Mouse (Mus musculus): Measurements from ENCODE around the gene Ikzf1.

Ikzf1 gene

DNA sequence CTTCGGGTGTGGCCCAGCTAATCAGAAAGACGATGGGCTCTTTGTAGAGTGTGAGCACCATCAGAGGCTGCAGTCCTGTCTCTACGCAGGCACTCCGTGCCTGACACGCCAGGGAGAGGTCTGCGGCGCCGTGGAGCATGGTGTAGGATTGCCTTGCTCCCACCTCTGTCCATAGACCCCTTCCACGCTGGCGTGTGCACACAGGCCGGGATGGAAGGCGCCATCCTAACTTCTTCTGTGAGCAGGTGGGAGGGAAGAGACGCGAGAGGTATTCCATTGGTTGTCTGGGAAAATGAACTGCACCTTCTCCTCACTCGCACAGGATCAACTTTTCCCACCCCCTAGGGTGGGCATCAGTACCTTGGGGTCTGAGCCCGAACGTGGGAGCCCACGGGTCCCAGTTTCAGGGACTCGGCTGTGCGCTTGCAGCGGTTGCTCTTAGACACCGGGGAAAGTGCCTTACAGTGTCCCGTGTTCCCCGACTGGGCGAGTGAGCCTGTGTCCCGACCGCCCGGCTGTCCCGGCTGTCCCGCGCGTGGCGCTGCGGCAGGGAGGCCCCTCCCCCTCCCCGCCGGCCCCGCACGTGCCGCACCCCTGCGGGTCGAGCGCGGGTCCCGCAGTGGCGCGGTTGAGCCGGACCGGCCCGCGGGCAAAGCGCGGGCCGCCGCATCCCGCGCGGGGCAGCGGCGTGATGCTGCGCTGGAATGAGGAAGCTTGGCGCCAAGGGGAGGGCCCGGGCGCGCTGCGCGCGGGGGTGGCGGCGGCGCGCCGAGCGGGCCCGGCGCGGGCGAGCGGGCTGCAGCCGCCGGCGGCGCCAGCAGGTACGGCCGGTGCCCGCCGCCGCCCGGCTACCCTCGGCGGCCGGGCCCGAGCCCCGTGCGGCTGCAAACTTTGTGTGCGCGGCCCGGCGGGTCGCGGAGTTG is at the start of gene Ikzf1:
TSS of gene Ikzf1 (plus strand) at position 74 of the 923 bp plus-strand sequence.
- no peak for DNase-seq (ENCODE audit: low spot score in 2 of 2)

DNA sequence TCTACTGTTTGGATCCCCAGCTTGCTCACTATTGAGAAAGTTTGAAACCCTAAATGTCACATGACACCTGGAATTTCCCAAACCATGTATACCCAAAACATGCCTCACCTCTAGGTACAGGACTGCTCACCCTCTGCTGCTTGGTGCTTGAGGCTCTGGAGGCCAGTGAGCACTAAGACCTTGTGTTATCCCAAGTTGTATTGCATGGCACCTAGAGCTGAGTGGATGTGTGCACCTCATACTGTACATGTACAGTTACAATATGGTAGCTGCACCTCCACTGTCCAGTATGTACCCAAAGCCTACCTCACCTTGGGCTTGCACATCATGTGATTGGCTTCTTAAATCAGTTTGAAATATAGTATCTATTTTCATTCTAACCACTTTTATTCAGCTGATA is 40.5 kb upstream of the Ikzf1 start:
- DNase-seq (ENCODE audit: low spot score in 2 of 2): no peak

DNA sequence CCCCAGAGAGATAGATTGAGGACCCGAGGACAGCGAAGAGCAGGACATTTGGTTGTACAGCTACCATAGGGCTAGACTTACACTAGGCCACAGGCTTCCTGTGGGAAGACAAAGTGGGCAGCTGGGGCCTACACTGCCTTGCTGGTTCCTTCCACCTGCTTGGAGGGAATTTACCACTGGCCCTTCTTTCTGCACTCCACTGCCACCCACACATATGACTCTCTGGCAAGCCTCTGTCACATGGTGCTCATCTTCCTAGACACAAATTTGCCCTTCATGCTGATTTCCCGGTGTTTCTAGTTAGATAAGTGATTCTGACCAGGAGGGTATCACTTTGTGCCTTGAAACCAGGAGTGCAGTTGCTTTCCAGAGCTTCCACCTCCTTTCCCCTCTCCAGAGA is 28.4 kb upstream of the Ikzf1 start:
- no peak for DNase-seq (ENCODE audit: low spot score in 2 of 2)

DNA sequence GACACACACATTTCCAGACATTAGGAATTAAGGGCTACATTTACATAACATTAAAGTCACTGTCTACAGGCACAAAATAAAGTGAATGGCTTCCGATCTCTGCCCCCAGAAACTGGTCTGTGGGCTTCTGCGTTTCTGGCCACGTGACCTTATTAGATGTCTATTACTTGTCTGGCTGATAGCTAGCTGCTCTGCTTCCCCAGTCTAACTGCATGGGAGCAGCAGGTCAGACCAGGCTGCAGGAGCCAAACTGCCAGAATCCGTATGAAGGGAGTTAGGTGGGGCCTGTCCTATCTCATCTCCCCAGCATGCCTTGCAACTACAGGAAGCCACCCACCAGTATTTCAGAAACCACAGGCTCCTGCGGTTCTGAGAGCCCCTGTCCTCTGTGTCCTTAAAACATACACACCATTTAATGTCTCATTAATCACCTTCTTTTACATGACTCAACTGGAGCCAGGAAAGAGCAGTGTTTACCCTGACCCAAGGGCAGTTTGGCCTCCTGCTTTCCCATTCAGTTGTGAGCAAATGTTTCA is 27.7 kb upstream of the Ikzf1 start:
- no peak for DNase-seq (ENCODE audit: low spot score in 2 of 2)

DNA sequence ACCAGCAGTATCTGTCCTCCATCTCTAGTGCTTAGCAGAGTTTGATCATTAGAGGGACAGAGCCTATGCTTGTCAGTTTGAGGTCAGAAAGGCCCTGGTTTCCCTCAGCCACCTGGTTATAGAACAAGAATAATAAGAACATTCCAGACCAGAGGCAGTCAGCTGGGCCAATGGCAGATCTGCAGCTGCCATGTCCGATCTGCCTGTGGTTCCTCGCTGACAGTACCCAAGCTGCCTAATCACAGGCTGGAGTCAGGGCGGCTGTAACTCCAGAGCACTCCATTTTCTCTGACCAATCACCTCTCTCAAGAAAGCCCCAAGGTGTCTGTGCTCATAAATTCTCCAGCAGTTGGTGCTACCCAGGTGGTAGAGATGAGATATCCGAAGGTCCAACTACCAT is 27.2 kb upstream of the Ikzf1 start:
- no peak for DNase-seq (ENCODE audit: low spot score in 2 of 2)

DNA sequence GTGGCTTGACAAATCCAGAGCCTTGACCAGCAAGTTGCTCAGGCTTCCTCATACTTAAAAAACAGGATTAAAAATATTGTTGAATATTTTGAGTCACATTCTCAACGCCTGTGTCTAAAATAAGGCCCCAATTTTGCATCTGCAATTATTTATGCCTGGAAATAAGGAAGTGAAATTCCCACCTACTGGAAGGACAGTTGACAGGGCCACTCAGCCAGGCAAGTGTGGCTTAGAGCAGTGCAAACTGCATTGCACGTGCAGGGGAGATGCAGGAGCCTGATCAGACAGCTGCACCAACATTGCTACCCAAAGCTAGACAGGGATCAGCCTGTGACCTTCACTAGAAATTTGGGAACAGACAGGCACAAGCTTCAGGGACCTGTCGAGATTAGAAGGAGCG is 26.0 kb upstream of the Ikzf1 start:
- DNase-seq (ENCODE audit: low spot score in 2 of 2): no peak

DNA sequence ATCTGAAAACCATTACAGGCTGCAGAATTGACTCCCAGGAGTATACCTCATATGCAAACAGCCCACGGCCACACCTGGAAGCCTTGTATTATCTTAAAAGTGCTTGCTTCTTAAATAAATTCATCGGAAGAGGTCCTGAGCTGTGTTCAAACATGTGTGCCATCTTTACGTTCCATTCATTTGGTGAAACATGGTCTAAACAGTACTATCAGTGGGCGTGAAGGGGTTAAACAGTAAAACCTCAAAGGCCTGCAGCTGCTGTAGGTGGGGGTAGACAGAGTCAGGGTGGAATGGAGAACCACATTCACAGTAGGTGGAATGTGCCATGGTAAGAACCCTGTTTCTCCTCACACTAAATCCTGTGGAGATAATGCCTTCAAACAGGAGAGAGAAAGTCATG is 24.2 kb upstream of the Ikzf1 start:
- no peak for DNase-seq (ENCODE audit: low spot score in 2 of 2)

DNA sequence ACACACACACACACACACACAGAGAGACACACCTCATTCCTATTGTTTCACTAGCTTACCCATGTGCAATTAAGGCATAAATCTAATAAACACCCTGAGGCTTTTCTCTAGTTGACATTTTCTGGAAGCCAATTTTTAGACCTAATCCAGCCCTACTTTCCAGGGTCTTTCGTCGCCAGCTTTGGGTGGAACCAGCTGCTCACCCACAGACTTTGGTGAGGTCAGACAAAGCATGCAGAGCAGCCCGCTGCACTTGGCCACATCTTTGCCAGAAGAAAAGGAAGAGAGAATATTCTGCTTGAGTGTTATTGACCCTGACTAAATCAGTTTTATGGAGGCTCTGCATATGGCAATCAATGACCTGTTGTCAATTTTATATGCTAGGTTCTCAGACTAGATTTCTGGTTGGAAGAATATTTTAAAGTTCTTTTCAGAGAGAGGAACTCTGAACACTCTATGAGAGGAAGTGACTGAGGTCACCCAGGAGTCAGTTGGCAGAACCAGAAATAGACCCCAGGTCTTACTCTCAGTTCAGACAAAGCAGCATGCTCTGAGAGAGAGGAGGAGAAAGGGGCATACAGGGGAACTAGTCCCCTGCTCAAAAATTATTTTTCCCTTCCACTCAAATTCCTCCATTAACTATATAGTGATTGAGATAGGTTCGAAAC is 17.4 kb upstream of the Ikzf1 start:
- no peak for DNase-seq (ENCODE audit: low spot score in 2 of 2)

DNA sequence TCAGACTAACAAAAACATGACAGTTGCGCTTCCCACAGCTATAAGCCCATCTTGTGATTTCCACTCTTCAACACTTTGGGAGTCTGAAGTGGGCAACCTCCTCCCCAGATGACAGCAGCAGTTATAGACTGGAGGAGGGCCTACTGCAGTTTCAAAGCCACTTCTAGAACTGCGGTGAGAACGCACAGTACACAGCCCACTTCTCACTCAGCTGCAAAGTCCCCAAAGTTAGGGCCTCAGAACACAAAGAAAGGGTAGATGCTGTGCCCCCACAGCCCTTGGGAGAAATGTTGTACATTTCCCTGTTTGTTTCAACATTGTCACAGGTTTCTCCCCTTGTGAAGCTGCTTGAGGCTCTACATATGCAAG is 16.9 kb upstream of the Ikzf1 start:
- DNase-seq (ENCODE audit: low spot score in 2 of 2): no peak

DNA sequence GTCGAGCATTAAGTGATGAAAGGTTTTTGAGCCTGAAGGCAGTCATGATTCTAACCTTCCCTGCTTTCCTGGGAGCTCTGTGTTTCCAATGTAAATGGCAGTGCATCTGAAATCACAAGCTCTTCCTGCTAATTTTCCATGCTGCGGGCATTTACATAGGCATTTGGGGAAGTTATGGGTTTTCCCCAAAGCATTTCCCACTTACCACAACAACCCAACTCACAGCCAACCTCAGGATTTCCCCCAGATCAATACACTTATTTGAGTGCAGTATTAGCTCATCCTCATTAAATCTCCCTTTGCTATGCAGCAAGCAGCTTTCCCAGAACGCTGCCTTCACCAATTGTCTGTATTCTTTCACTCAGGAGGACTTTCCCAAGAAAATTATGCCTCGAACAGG is 11.8 kb upstream of the Ikzf1 start:
- no peak for DNase-seq (ENCODE audit: low spot score in 2 of 2)

DNA sequence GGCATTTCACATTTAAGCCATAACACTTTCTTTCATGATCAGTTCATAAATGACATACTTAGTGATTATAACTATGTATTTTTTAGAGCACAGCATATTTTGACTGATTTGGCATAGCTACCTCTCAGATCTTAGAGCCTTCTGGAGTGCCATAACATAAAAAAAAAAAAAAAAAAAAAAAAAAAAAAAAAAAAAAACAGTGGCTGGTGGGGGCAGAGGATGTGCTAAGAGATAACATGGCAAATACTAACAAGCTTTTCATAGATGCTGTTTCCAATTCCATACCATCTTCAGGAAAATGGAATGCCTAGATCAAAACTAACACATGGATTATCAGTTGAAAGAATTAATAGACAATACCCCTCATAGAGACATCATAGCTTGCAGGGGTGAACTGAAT is 9.7 kb upstream of the Ikzf1 start:
- no peak for DNase-seq (ENCODE audit: low spot score in 2 of 2)

DNA sequence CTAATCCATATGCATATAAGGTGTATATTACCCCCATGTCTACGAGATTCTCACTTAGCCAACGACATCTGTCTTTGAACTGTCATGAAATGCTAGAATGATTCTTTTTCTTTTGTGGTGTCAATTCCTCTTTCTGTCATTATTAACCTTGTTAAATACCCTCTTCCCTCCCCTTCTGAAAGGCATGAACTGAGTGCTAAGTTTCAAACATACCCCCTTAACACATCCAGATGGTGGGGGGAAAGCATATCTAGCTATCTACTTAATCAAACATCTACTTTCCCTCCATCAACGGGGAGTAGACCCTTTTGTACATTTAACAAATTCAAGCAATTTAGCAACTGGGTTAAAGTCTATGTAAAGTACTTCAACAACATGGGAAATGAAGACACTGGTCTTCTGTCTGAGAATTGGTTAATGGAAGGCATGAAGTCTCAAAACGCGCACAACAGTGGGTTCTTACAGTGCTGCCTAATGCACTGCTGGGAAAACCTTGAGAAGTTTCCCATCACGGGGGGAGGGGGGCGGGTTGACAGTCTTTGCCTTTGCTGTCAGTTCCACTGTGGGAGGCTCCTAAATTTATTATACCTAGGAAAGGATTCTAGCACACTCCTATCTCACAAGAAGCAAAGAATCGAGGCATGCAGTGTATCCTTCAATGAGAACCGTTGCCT is 8.6 kb upstream of the Ikzf1 start:
- DNase-seq (ENCODE audit: low spot score in 2 of 2): no peak

DNA sequence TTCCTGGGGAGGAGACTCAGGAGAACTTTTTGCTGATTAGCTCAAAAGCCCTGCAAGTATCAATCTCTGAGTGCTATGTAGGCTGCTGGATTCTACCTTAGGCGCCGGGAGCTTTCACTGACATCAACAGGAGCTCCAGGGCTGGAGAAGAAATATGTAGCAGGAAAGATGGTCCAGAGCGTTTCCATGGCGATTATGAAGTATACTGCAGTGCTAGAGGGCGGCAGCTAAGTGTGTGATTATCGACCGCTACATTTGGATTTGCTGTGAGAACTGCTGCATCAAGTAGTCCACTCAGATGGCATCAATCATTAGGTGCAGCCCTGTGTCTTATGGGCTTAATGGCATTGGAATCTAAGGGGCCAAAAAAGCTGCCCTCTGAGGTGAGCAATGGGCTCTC is 7.6 kb upstream of the Ikzf1 start:
- no peak for DNase-seq (ENCODE audit: low spot score in 2 of 2)

DNA sequence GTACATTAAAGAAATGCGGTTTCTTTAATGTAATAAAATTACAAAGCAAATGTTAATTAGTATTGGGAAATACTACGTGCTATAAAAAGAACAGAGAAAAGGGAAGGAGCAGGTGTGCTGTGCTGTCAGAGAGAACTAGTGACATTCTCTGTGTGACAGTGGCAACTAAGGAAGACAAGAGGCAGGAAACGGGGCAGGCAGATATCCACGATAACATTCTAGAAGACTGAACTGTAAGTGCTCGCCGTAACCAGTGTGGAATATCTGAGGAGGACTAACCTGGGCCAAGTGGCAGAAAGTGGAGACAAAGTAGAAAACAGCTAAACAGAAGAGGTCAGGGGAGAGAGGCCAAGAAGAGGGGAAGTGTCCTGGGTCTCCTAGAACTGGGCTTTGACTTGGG is 5.8 kb upstream of the Ikzf1 start:
- DNase-seq (ENCODE audit: low spot score in 2 of 2): no peak

DNA sequence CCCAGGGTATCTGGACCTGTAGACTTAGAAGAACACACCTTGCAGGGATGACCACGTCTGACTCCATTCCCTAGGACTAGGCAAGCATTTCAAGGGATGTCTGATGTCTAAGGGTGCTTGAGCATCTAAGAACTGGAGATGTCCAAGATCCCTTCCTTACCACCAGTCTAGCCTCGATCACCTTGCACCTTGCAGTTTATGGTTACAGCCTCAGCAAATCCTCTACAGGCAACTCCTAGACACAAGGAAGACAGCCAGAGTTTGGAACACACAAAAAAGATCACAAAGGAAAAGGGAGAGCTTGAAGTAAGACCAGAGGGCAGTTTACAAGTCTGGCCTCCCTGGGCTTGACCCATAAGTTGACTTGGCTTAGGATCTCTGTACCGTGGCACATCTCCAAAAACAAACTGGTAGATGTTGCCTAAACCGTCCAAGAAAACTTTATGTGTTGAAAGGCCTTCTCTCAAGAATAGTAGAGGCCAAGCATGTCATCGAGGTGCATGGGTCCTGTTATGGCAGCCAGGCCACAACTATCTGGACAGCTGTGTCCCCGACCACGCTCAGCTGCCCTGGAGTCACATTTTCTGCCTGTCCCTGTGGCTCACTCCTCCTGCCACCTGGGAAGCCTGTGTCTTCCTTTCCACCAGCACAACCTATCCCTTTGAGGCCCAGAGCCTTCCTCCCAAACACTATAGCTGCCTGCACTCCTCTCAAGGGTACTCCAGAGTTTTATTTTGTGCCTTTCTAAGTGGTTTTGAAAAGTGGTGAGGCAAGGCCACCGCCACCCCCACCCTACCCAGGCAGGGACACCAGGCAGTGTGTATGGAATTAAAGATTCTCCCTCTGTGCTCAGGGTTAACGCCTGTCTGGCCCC is 510 bp upstream of the Ikzf1 start:
- DNase-seq (ENCODE audit: low spot score in 2 of 2): no peak

DNA sequence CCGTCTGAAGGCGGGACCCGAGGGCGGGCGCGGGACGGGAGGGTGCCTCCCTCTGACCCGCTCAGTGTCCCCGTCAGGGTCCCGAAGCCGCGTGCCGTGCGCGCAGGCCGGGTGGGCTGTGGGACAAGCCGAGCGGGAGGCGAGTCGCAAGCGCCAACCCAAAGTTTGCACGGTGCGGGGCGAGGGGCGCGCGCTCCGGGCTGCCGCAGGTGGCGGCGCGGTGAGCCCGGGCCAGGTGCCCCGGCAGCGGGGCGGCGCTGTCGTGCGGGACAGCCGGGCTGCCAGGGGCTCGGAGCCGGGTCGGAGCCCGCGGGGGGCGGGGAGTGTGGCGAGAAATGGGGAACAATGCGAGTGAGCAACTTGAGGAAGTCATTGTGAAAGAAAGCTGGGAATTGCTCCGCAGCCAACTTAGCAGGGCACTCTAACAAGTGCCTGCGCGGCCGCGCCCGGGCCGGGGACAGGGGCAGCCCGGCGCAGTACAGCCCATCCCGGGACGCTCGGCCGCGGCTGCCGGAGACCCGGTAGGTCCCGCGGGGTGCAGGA is 1.1 kb downstream of the Ikzf1 start:
- DNase-seq (ENCODE audit: low spot score in 2 of 2): peak; percentile 6 to 12

DNA sequence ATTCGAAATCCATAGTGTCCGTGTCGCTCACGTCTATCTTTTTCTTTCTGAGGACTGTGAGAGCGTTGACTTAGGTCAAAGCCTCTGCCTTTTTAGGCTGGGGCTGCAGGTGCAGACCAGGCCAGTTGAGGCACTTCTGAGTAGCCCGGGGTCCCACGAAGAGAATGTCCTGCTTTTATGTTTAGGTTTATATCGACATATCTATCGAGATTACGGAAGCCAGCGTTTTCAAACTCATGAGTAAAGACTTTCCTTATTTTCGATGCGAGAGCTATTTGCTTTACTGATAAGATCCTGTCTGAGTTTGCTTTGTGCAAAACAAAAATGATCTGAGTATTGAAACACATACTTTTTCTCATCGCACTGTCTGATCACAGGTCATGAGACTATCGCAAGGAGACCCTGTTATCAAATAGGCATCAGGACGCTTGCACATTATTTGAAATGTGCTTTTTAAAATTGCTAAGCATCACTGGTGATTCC is 1.8 kb downstream of the Ikzf1 start:
- no peak for DNase-seq (ENCODE audit: low spot score in 2 of 2)

DNA sequence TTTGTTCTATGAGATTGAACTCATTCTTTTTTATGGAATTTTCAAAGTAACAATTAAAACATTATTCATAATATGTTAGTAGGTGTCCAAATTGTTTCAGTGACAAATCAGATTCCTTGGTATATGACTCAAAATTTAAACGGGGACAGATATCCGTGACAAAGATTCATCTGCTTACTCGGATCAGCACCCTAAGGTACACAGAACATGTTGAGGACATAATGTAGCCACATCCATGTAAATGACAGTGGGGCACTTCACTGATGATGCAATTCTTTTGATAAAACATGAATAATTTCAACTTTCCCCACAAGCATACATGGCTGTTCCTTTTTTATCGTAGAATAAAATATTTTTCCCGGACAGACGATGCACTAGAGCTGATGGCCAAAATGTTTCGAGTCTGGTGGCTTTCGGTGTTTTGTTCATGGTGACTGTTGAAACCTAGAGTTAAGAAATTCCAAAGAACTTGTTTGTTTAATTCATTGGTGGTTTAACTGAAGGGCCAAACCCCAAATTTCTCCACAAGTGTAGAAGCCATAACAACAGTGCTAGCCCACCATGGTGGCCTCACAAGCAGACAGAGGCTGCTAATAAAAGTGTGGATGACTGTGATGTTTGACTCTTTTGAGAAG is 2.9 kb downstream of the Ikzf1 start:
- no peak for DNase-seq (ENCODE audit: low spot score in 2 of 2)

DNA sequence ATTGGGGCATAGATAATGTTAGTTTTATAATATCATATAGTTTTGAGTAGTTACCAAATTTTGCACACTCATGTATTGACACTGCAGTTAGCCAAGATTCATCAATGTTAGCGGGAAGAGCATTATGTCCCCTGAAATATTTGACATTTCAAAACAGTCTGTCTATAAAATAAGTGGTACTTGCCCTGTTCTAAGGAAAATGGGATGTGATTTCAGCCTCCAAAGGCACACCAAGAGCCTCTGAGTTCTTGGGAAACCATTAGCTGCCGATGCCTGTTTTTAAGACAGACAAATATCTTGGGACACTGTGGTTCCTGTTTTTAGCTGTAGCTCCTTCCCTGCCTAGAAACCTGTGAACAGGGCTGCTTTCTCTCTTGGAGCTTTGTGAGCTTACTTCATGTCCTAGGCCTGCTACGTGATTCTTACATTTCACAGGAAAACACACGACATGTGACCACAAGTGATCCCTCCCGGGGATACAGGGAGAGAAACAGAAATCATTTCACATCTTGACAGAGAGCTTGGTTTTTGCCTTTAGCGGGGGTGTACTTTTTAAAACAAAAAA is 4.0 kb downstream of the Ikzf1 start:
- DNase-seq (ENCODE audit: low spot score in 2 of 2): no peak

DNA sequence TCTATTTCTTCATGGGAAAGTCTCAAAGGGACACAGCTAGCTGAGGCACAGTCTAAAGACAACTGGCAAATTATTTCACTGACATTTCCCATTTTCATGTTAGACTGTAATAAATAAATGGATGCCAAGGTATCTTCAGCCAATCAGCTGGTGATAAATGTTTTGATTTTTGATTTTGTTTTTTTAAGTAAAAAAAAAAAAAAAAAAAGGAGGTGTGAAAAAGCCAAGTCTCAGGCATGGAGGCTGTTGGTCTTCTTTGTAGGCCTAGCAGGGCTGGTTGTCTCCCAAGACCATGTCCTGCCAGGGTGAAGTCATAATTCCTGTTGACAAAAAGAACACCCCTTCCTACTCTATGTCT is 4.9 kb downstream of the Ikzf1 start:
- no peak for DNase-seq (ENCODE audit: low spot score in 2 of 2)

Data from right cerebral cortex, postnatal 36 days (tissue).